Mouse (Mus musculus) bone marrow, adult 2 months (tissue): ENCODE results near the gene Arl11.

Experiments used
- CTCF ChIP-seq: fragments of 200-500 bp; IDR thresholded peaks from 2 replicates; pipeline ENCODE4 v1.5.1; 2011; ENCODE audit warnings: low read length, control low read depth; ENCODE audit not compliant: control insufficient read depth, insufficient read depth
- POLR2A ChIP-seq: fragments of 200-500 bp; IDR thresholded peaks from 2 replicates; pipeline ENCODE4 v1.6.1; 2011; ENCODE audit warnings: low read depth, mild to moderate bottlenecking, control low read depth, low read length, borderline replicate concordance; ENCODE audit not compliant: control insufficient read depth

GRCm38 (mm10) chr14:61267908-61268475 lies 41.6 kb upstream of the Arl11 start:
- no peak for TF ChIP-seq POLR2A
- TF ChIP-seq CTCF, result no peak
